Comparison of ENCODE assay signal across 12 mouse cellular contexts in genomic region chr16:13190471-13190870, GRCm38 (mm10).
DNase-seq lines count a peak whose midpoint lies in the region; ATAC-seq and TF ChIP-seq lines count a peak whose summit lies in the region.
"Had no signal": no experiment of that assay in that cellular context is flagged by ENCODE, and none has a peak within 500 bp of the region (broad histone marks: within the 10 kb centered on the region; RNA-seq: fewer than 3 reads in every experiment).

No protein-coding gene starts in this region.

- TF ChIP-seq EP300 in heart, adult 2 months (IDR thresholded peaks at IDR 0.05; ENCODE audit: insufficient read depth, low read depth, low read length) = no peak
- TF ChIP-seq EP300 in liver, postnatal 0 days (IDR thresholded peaks at IDR 0.05; ENCODE audit: low read depth) = peak; percentile 86

- peak overlapping the region; percentile 96 for H3K27ac ChIP-seq in heart, adult 2 months
- H3K27ac ChIP-seq in kidney, embryonic 14.5 days (ENCODE audit: low read depth, low read length) = no peak overlapping the region
- no peak overlapping the region for H3K27ac ChIP-seq in kidney, postnatal 0 days
- H3K27ac ChIP-seq in liver, postnatal 0 days (ENCODE audit: low read depth) = peak overlapping the region; percentile 91
- no peak overlapping the region for H3K27ac ChIP-seq in hindbrain, embryonic 10.5 days
- H3K27ac ChIP-seq: limb, embryonic 10.5 days had no signal

- no peak for ATAC-seq in kidney, embryonic 14.5 days (ENCODE audit: low FRiP score, low TSS enrichment)
- 0 out of 2 replicates have a peak, but pooled peaks have one; percentile 47 for ATAC-seq in kidney, postnatal 0 days (replicated peaks; ENCODE audit: low FRiP score, low read depth)
- ATAC-seq in liver, postnatal 0 days = peak; percentile 89
- ATAC-seq: hindbrain, embryonic 16.5 days had no signal

- H3K79me2 ChIP-seq in heart, adult 2 months (replicated peaks; ENCODE audit: control insufficient read depth, insufficient read depth, low read length) = no peaks in the 10 kb centered on the region

- no peak for TF ChIP-seq POLR2A in heart, adult 2 months (IDR thresholded peaks at IDR 0.05; ENCODE audit: insufficient read depth, low read depth, low read length)

- no peak overlapping the region for H3K4me3 ChIP-seq in heart, adult 2 months
- H3K4me3 ChIP-seq in kidney, embryonic 14.5 days (ENCODE audit: low read length) = no peak overlapping the region
- H3K4me3 ChIP-seq in kidney, postnatal 0 days (replicated peaks; ENCODE audit: low read depth, low read length) = no peak overlapping the region
- no peak overlapping the region for H3K4me3 ChIP-seq in liver, postnatal 0 days (ENCODE audit: low read depth, low read length)
- H3K4me3 ChIP-seq in hindbrain, embryonic 10.5 days = no peak overlapping the region
- H3K4me3 ChIP-seq: limb, embryonic 10.5 days had no signal

- WGBS in heart, adult 2 months = 53% methylated on average over 5 of the region's 5 CpGs
- WGBS in kidney, embryonic 14.5 days = 68% methylated on average over 5 of the region's 5 CpGs
- 67% methylated on average over 5 of the region's 5 CpGs for WGBS in kidney, postnatal 0 days
- WGBS in liver, postnatal 0 days (ENCODE audit: insufficient replicate concordance) = 51% methylated on average over 5 of the region's 5 CpGs
- 81% methylated on average over 5 of the region's 5 CpGs for WGBS in hindbrain, embryonic 10.5 days

- DNase-seq in heart, adult 2 months = no peak
- DNase-seq in heart, postnatal 36 days = no peak
- peak; percentile 87 for DNase-seq in kidney, adult 9 months
- DNase-seq in kidney, postnatal 0 days (ENCODE audit: low spot score) = no peak
- DNase-seq in liver, postnatal 0 days = peak; percentile 60
- no peak for DNase-seq in right cerebral cortex, postnatal 4 days
- DNase-seq in hindbrain, embryonic 10.5 days (ENCODE audit: low spot score) = no peak
- DNase-seq: cerebellum, adult 11-12 months had no signal

- no peak for TF ChIP-seq CTCF in heart, adult 2 months (IDR thresholded peaks at IDR 0.05)
- TF ChIP-seq CTCF in kidney, postnatal 0 days (IDR thresholded peaks at IDR 0.05; ENCODE audit: low read depth) = no peak
- no peak for TF ChIP-seq CTCF in liver, postnatal 0 days (IDR thresholded peaks at IDR 0.05; ENCODE audit: low read depth)

- H3K27me3 ChIP-seq in heart, adult 2 months (ENCODE audit: control insufficient read depth, insufficient read depth, low read length) = no peaks in the 10 kb centered on the region
- H3K27me3 ChIP-seq in kidney, embryonic 14.5 days (ENCODE audit: control insufficient read depth, insufficient read depth, low read length) = no peaks in the 10 kb centered on the region
- no peaks in the 10 kb centered on the region for H3K27me3 ChIP-seq in kidney, postnatal 0 days (ENCODE audit: insufficient read depth, low read length)
- no peaks in the 10 kb centered on the region for H3K27me3 ChIP-seq in liver, postnatal 0 days (ENCODE audit: insufficient read depth, low read length)
- H3K27me3 ChIP-seq in hindbrain, embryonic 10.5 days (ENCODE audit: insufficient read depth, poor library complexity, severe bottlenecking) = no peaks in the 10 kb centered on the region
- H3K27me3 ChIP-seq: Patski had no signal

- intact Hi-C loops in heart, adult 2 months (cut with DNase I) = no loop called here
- intact Hi-C loops in heart, postnatal 36 days (cut with DNase I) = no loop called here

- no peaks in the 10 kb centered on the region for H3K9me3 ChIP-seq in kidney, embryonic 14.5 days (ENCODE audit: control insufficient read depth, low read length)
- no peaks in the 10 kb centered on the region for H3K9me3 ChIP-seq in kidney, postnatal 0 days (replicated peaks; ENCODE audit: low read length)
- H3K9me3 ChIP-seq in liver, postnatal 0 days (ENCODE audit: low read length) = peaks cover 4% of the 10 kb centered on the region; the same call in 1 of the 2 replicates
- peaks cover 4% of the 10 kb centered on the region; the same call in 1 of the 2 replicates for H3K9me3 ChIP-seq in hindbrain, embryonic 10.5 days
- H3K9me3 ChIP-seq: limb, embryonic 10.5 days had no signal

- H3K9ac ChIP-seq in heart, adult 2 months (ENCODE audit: low read depth, low read length) = no peak overlapping the region; the same call in 1 of the 2 replicates
- H3K9ac ChIP-seq in kidney, embryonic 14.5 days (ENCODE audit: low read depth, low read length) = no peak overlapping the region
- no peak overlapping the region for H3K9ac ChIP-seq in kidney, postnatal 0 days (ENCODE audit: low read depth, low read length)
- H3K9ac ChIP-seq in liver, postnatal 0 days (replicated peaks) = no peak overlapping the region

- H3K4me2 ChIP-seq in kidney, embryonic 14.5 days (replicated peaks; ENCODE audit: low read depth, low read length) = no peak overlapping the region
- no peak overlapping the region for H3K4me2 ChIP-seq in kidney, postnatal 0 days (ENCODE audit: low read length)
- no peak overlapping the region for H3K4me2 ChIP-seq in liver, postnatal 0 days (ENCODE audit: low read depth, low read length)

- peaks cover 25% of the 10 kb centered on the region for H3K4me1 ChIP-seq in heart, adult 2 months (ENCODE audit: control insufficient read depth, insufficient read depth, low read length)
- peaks cover 9% of the 10 kb centered on the region for H3K4me1 ChIP-seq in kidney, embryonic 14.5 days (ENCODE audit: control insufficient read depth, insufficient read depth, low read length)
- H3K4me1 ChIP-seq in kidney, postnatal 0 days (replicated peaks; ENCODE audit: insufficient read depth, low read length) = no peaks in the 10 kb centered on the region
- peaks cover 11% of the 10 kb centered on the region; the same call in 1 of the 2 replicates for H3K4me1 ChIP-seq in liver, postnatal 0 days (ENCODE audit: insufficient read depth)
- H3K4me1 ChIP-seq in hindbrain, embryonic 10.5 days (replicated peaks) = peaks cover 9% of the 10 kb centered on the region

- H3K36me3 ChIP-seq in heart, adult 2 months (ENCODE audit: control insufficient read depth, insufficient read depth, low read length) = peaks cover 16% of the 10 kb centered on the region
- H3K36me3 ChIP-seq in kidney, embryonic 14.5 days (ENCODE audit: control insufficient read depth, insufficient read depth, low read length) = no peaks in the 10 kb centered on the region
- H3K36me3 ChIP-seq in kidney, postnatal 0 days (ENCODE audit: insufficient read depth, low read length) = no peaks in the 10 kb centered on the region
- no peaks in the 10 kb centered on the region for H3K36me3 ChIP-seq in liver, postnatal 0 days (replicated peaks; ENCODE audit: insufficient read depth, low read length)
- no peaks in the 10 kb centered on the region for H3K36me3 ChIP-seq in hindbrain, embryonic 10.5 days
- H3K36me3 ChIP-seq: limb, embryonic 10.5 days had no signal

Comparison
In these comparisons a context has a peak if more than half of its experiments do, and no peak if none do; other contexts are left out.
1. DNase-seq: peak in kidney, adult 9 months (single experiment) and liver, postnatal 0 days (single experiment); none in heart, adult 2 months (0 of 2), heart, postnatal 36 days (0 of 2), kidney, postnatal 0 days (single experiment), right cerebral cortex, postnatal 4 days (single experiment) and hindbrain, embryonic 10.5 days (single experiment).
2. H3K27ac ChIP-seq: peak in heart, adult 2 months (single experiment) and liver, postnatal 0 days (single experiment); none in kidney, embryonic 14.5 days (single experiment), kidney, postnatal 0 days (single experiment) and hindbrain, embryonic 10.5 days (single experiment).